Mouse (Mus musculus) mouse embryonic stem cell (cell line): ENCODE results near the gene Nek4.

ENCODE experiments used
- in situ Hi-C, 2 experiments: fragments of 300-500 bp; cut with MboI; formaldehyde crosslinking; loops; 1 replicate in 1 of 2; 3 replicates in 1 of 2; pipeline ENCODE4 v1.14.3; 2019 to 2020; ENCODE audit warnings: low sequenced_read_pairs in 2 of 2, low pct_unique_long_range_greater_than_20kb in 1 of 2, mixed read lengths in 1 of 2; ENCODE audit not compliant: unreplicated experiment in 1 of 2

Nek4 gene

GRCm38 (mm10) chr14:30951154-30951825 is at the start of gene Nek4:
TSS of gene Nek4 (plus strand) at chr14:30951377.
- in situ Hi-C loops = no loop called here

- in situ Hi-C loops = no loop called here
Observed at GRCm38 (mm10) chr14:30902628-30903027, 48.5 kb upstream of the Nek4 start.

GRCm38 (mm10) chr14:30903036-30903435 is 48.1 kb upstream of the Nek4 start:
- in situ Hi-C loops = no loop called here

- in situ Hi-C loops = no loop called here
Observed at GRCm38 (mm10) chr14:30904307-30904706, 46.9 kb upstream of the Nek4 start.

GRCm38 (mm10) chr14:30906001-30906400 is 45.2 kb upstream of the Nek4 start:
- in situ Hi-C loops = no loop called here

GRCm38 (mm10) chr14:30907814-30908265 is 43.3 kb upstream of the Nek4 start:
- in situ Hi-C loops = no loop called here

- in situ Hi-C loops = no loop called here
Observed at GRCm38 (mm10) chr14:30911141-30911540, 40.0 kb upstream of the Nek4 start.

GRCm38 (mm10) chr14:30912641-30913040 is 38.5 kb upstream of the Nek4 start:
- in situ Hi-C loops = no loop called here

- in situ Hi-C loops = no loop called here
Observed at GRCm38 (mm10) chr14:30913404-30913803, 37.8 kb upstream of the Nek4 start.

GRCm38 (mm10) chr14:30916516-30916915 is 34.7 kb upstream of the Nek4 start:
- in situ Hi-C loops = no loop called here

GRCm38 (mm10) chr14:30922053-30922670 is 29.0 kb upstream of the Nek4 start:
- in situ Hi-C loops = no loop called here

GRCm38 (mm10) chr14:30923375-30924105 is 27.6 kb upstream of the Nek4 start, which contains the start of gene Itih3:
TSS of gene Itih3 (minus strand) at chr14:30923760.
- in situ Hi-C loops = no loop called here

- in situ Hi-C loops = no loop called here
Observed at GRCm38 (mm10) chr14:30925492-30925891, 25.7 kb upstream of the Nek4 start.

GRCm38 (mm10) chr14:30930386-30930785 is 20.8 kb upstream of the Nek4 start:
- in situ Hi-C loops = no loop called here

- in situ Hi-C loops = no loop called here
Observed at GRCm38 (mm10) chr14:30933351-30933750, 17.8 kb upstream of the Nek4 start.

- in situ Hi-C loops = no loop called here
Observed at GRCm38 (mm10) chr14:30942254-30942653, 8.9 kb upstream of the Nek4 start.

- in situ Hi-C loops = no loop called here
Observed at GRCm38 (mm10) chr14:30943038-30943437, 8.1 kb upstream of the Nek4 start, which contains the start of gene Itih1. TSS of gene Itih1 (minus strand) at chr14:30943289.

- in situ Hi-C loops = no loop called here
Observed at GRCm38 (mm10) chr14:30943860-30944674, 7.1 kb upstream of the Nek4 start.

- in situ Hi-C loops = no loop called here
Observed at GRCm38 (mm10) chr14:30944745-30945144, 6.4 kb upstream of the Nek4 start.
